Mouse (Mus musculus) small intestine, adult 2 months (tissue): Measurements from ENCODE around the gene Cnnm4.

Experiments used
- CTCF ChIP-seq: fragments of 200-500 bp; IDR thresholded peaks from 2 replicates; pipeline ENCODE4 v1.5.1; 2012; ENCODE audit warnings: low read depth, mild to moderate bottlenecking, control low read depth, inconsistent platforms, low read length, moderate library complexity, mixed read lengths; ENCODE audit not compliant: insufficient replicate concordance, insufficient read length; ENCODE audit errors: extremely low read depth
- POLR2A ChIP-seq: fragments of 200-500 bp; IDR thresholded peaks from 2 replicates; pipeline ENCODE4 v1.6.1; 2012; ENCODE audit warnings: low read depth, mild to moderate bottlenecking, control low read depth, inconsistent platforms, low read length, moderate library complexity

GRCm38 (mm10) chr1:36534595-36535058 lies 63.2 kb downstream of the Cnnm4 start:
- TF ChIP-seq CTCF (no peak), POLR2A (no peak)
